Mouse (Mus musculus) embryonic facial prominence, embryonic 14.5 days (tissue): ENCODE results near the gene Pdss2. TPM values are rescaled to one million over a fixed set of nuclear protein-coding genes. Genes with fewer than 3 reads are reported as not detected.

ENCODE experiments used
- ATAC-seq: fragments of 200-750 bp; cut with Nextera tagmentation; 2 replicates; pipeline ENCODE4 v1.8.0; 2017; ENCODE audit warnings: low read depth, moderate number of reproducible peaks, moderate TSS enrichment
- DNase-seq: peaks from one replicate; pipeline ENCODE4 v3.0.0-alpha.2; 2015; ENCODE audit warnings: low spot score
- H3K27ac ChIP-seq: fragments of 300-500 bp; sonication (generic); replicated peaks from 2 replicates; pipeline ENCODE4 v1.5.1; 2014; ENCODE audit warnings: low read depth, mild to moderate bottlenecking, low read length, moderate library complexity
- H3K27me3 ChIP-seq: fragments of 300-500 bp; sonication (generic); replicated peaks from 2 replicates; pipeline ENCODE4 v1.6.1; 2014; ENCODE audit warnings: low read length; ENCODE audit not compliant: control insufficient read depth, insufficient read depth
- H3K36me3 ChIP-seq: fragments of 300-500 bp; sonication (generic); 2 replicates; pipeline ENCODE4 v1.6.1; 2014; ENCODE audit warnings: low read length, mixed read lengths; ENCODE audit not compliant: control insufficient read depth, insufficient read depth
- H3K4me1 ChIP-seq: fragments of 300-500 bp; sonication (generic); 2 replicates; pipeline ENCODE4 v1.6.1; 2014; ENCODE audit warnings: antibody characterized with exemption, low read length; ENCODE audit not compliant: control insufficient read depth, insufficient read depth
- H3K4me2 ChIP-seq: fragments of 300-500 bp; sonication (generic); 2 replicates; pipeline ENCODE4 v1.6.1; 2014; ENCODE audit warnings: low read depth, mild to moderate bottlenecking, low read length, moderate library complexity, mixed read lengths
- H3K4me3 ChIP-seq: fragments of 300-500 bp; sonication (generic); 2 replicates; pipeline ENCODE4 v1.5.1; 2014; ENCODE audit warnings: low read depth, mild to moderate bottlenecking, low read length
- H3K9ac ChIP-seq: fragments of 300-500 bp; sonication (generic); 2 replicates; pipeline ENCODE4 v1.6.1; 2014; ENCODE audit warnings: low read depth, mild to moderate bottlenecking, low read length, moderate library complexity, mixed read lengths
- H3K9me3 ChIP-seq: fragments of 300-500 bp; sonication (generic); 2 replicates; pipeline ENCODE4 v1.6.1; 2016; ENCODE audit warnings: low read length; ENCODE audit not compliant: control insufficient read depth
- WGBS: fragments of 180-500 bp; shearing (Covaris S2); extraction: QIAGEN DNeasy Blood & Tissue Kit; methylation state at CpG from one replicate; pipeline ENCODE4 v1.1.7; 2014; 5-methylcytosine and 5-hydroxymethylcytosine counted together
- polyA plus RNA-seq: library from polyadenylated mRNA; unstranded; fragments of >200 nt; fragmentation: Nextera tagmentation; extraction: Ambion mirVana; gene quantifications from 2 replicates; pipeline ENCODE4 v1.2.1, GENCODE M21; 2014

Gene Pdss2
- polyA plus RNA-seq, 1 experiment from 2014 or later = 9.5 TPM

- Histone ChIP-seq H3K36me3 (no peaks in the 10 kb centered on the region), H3K9me3 (no peaks in the 10 kb centered on the region), H3K27ac (no peak overlapping the region), H3K4me2 (no peak overlapping the region), H3K4me3 (no peak overlapping the region), H3K4me1 (peaks cover 9% of the 10 kb centered on the region; the same call in 1 of the 2 replicates), H3K27me3 (no peaks in the 10 kb centered on the region), H3K9ac (no peak overlapping the region)
- 97% methylated on average over 5 of the region's 5 CpGs for WGBS
- ATAC-seq (no peak), DNase-seq (no peak)
Observed at GRCm38 (mm10) chr10:43329813-43330212, 108.5 kb downstream of the Pdss2 start.

DNA sequence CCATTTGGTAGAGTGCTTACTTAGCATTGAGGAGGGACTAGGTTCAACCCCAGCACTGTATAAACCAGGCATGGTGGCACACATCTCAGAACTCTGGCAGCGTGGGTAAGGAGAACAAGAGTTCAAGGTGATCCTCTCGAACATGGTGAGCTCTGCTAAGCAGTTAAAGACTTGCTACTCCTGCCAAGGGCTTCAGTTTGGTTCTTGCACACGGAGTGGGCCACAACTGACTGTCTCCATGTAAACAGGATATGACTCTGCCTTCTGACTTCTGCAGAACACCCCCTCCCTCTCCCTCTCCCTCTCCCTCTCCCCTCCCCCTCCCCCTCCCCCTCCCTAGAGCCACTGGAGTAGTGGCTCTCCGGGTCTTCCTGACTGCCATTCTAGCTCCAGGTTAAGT, 109.4 kb downstream of the Pdss2 start:
- no peaks in the 10 kb centered on the region for H3K9me3 ChIP-seq
- no peak overlapping the region for H3K4me3 ChIP-seq
- H3K36me3 ChIP-seq = no peaks in the 10 kb centered on the region
- no peak for DNase-seq
- H3K4me1 ChIP-seq = peaks cover 9% of the 10 kb centered on the region; the same call in 1 of the 2 replicates
- no peaks in the 10 kb centered on the region for H3K27me3 ChIP-seq
- ATAC-seq = no peak
- H3K27ac ChIP-seq = no peak overlapping the region
- WGBS = 51% methylated on average over 4 of the region's 4 CpGs
- H3K4me2 ChIP-seq = no peak overlapping the region
- no peak overlapping the region for H3K9ac ChIP-seq

GRCm38 (mm10) chr10:43331931-43332701, 110.8 kb downstream of the Pdss2 start:
- Histone ChIP-seq H3K4me3 (no peak overlapping the region), H3K27ac (0 out of 2 replicates have a peak overlapping the region, but pooled peaks have one; percentile 11), H3K9ac (no peak overlapping the region), H3K4me1 (peaks cover 9% of the 10 kb centered on the region; the same call in 1 of the 2 replicates), H3K36me3 (no peaks in the 10 kb centered on the region), H3K4me2 (peak overlapping the region; percentile 23; the same call in 1 of the 2 replicates), H3K27me3 (no peaks in the 10 kb centered on the region), H3K9me3 (no peaks in the 10 kb centered on the region)
- ATAC-seq (peak; percentile 50; the same call in 1 of the 2 replicates), DNase-seq (no peak)
- 22% methylated on average over 15 of the region's 15 CpGs for WGBS

DNA sequence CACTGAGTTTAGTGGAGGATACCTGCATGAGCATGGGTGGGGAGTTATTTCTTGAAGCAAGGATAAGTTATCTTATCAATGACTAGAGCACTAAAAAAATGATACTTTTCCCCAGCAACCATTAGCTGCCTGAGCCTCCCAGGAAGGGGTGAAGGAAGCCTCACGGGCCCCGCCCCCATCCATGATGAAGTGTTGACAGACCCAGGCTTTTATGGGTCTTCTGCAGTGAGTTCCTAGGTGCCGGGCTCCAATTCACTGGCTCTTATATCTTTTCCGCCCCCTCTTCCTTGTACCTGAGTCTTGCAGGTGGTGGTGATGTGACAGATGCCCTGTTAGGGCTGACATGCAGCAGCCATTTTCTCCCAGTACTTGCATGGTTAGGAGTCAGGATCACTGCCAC, 114.6 kb downstream of the Pdss2 start:
- Histone ChIP-seq H3K4me2 (no peak overlapping the region), H3K36me3 (no peaks in the 10 kb centered on the region), H3K9ac (no peak overlapping the region), H3K4me1 (peaks cover 9% of the 10 kb centered on the region; the same call in 1 of the 2 replicates), H3K27me3 (no peaks in the 10 kb centered on the region), H3K27ac (no peak overlapping the region), H3K9me3 (no peaks in the 10 kb centered on the region), H3K4me3 (no peak overlapping the region)
- DNase-seq (no peak), ATAC-seq (no peak)
- 69% methylated on average over 4 of the region's 4 CpGs for WGBS

DNA sequence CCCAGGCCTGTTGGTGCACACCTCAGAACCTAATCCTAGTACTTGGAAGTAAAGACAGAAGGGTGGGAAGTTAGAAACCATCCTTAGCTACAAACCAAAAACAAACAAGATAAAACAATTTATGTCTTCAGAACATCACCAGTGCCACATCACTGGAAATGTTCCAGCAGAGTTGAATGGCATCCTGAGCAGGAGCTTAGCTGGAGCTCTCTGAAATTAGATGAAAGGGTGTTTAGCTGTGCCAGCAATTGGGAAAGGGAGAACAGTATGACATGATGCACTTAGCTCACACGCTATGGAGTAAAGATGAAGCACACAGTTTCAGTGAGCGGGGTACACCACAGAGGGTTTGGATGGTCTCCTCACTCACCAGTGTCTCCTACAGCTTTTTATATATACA, 115.8 kb downstream of the Pdss2 start:
- no peaks in the 10 kb centered on the region for H3K9me3 ChIP-seq
- H3K27me3 ChIP-seq = no peaks in the 10 kb centered on the region
- no peaks in the 10 kb centered on the region for H3K36me3 ChIP-seq
- H3K27ac ChIP-seq = no peak overlapping the region
- no peak overlapping the region for H3K4me3 ChIP-seq
- ATAC-seq (no peak), DNase-seq (no peak)
- no peak overlapping the region for H3K9ac ChIP-seq
- H3K4me2 ChIP-seq = no peak overlapping the region
- peaks cover 7% of the 10 kb centered on the region; the same call in 1 of the 2 replicates for H3K4me1 ChIP-seq
- WGBS = 92% methylated on average over 2 of the region's 2 CpGs

GRCm38 (mm10) chr10:43339811-43340210, 118.5 kb downstream of the Pdss2 start:
- no peak overlapping the region for H3K4me3 ChIP-seq
- no peak for DNase-seq
- 67% methylated on average over 10 of the region's 10 CpGs for WGBS
- ATAC-seq = no peak
- no peak overlapping the region for H3K27ac ChIP-seq
- no peak overlapping the region for H3K4me2 ChIP-seq
- H3K36me3 ChIP-seq = no peaks in the 10 kb centered on the region
- H3K27me3 ChIP-seq = no peaks in the 10 kb centered on the region
- no peaks in the 10 kb centered on the region for H3K9me3 ChIP-seq
- H3K4me1 ChIP-seq = no peaks in the 10 kb centered on the region
- no peak overlapping the region for H3K9ac ChIP-seq

DNA sequence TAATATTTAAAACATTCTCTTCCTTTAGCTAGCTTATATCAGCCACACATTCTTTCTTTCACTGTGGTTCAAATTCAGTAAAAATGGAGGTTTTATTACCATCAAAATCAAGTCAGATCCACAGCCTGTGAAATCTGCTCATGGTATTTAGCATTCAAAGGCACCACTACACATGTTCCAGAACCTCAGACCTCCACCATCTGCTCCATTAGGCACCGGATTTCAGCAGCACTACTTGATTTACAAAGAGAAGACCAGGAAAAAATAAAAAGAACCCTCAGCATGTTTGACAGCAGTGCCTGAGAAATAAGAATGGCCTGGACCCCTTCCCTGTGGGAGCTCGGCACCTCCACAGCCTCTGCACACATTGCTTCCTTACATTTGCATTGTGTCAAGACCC, 128.4 kb downstream of the Pdss2 start:
- Histone ChIP-seq H3K4me2 (no peak overlapping the region), H3K4me3 (no peak overlapping the region), H3K27me3 (no peaks in the 10 kb centered on the region), H3K27ac (no peak overlapping the region), H3K4me1 (no peaks in the 10 kb centered on the region), H3K9me3 (no peaks in the 10 kb centered on the region), H3K9ac (no peak overlapping the region), H3K36me3 (no peaks in the 10 kb centered on the region)
- WGBS = 61% methylated on average over 2 of the region's 2 CpGs
- DNase-seq (no peak), ATAC-seq (no peak)

- DNase-seq (no peak), ATAC-seq (no peak)
- Histone ChIP-seq H3K27ac (no peak overlapping the region), H3K9me3 (no peaks in the 10 kb centered on the region), H3K4me3 (no peak overlapping the region), H3K9ac (no peak overlapping the region), H3K36me3 (no peaks in the 10 kb centered on the region), H3K27me3 (no peaks in the 10 kb centered on the region), H3K4me1 (no peaks in the 10 kb centered on the region), H3K4me2 (no peak overlapping the region)
- WGBS = 56% methylated on average over 4 of the region's 4 CpGs
Observed at GRCm38 (mm10) chr10:43357884-43358283, 136.6 kb downstream of the Pdss2 start.

GRCm38 (mm10) chr10:43362947-43363346, 141.7 kb downstream of the Pdss2 start:
- no peak overlapping the region for H3K9ac ChIP-seq
- ATAC-seq (no peak), DNase-seq (no peak)
- no peak overlapping the region for H3K27ac ChIP-seq
- no peaks in the 10 kb centered on the region for H3K4me1 ChIP-seq
- WGBS = 94% methylated on average over 6 of the region's 6 CpGs
- no peaks in the 10 kb centered on the region for H3K27me3 ChIP-seq
- no peaks in the 10 kb centered on the region for H3K9me3 ChIP-seq
- no peak overlapping the region for H3K4me3 ChIP-seq
- H3K4me2 ChIP-seq = no peak overlapping the region
- H3K36me3 ChIP-seq = no peaks in the 10 kb centered on the region
